Mouse (Mus musculus): ENCODE measurements around the gene Fam71e2. TPM values are rescaled to one million over a fixed set of nuclear protein-coding genes. Genes with fewer than 3 reads are reported as not detected.

Gene Fam71e2
- polyA plus RNA-seq, 1 experiment from 2014 or later, result not detected

- in situ Hi-C loops (cut with MboI; ENCODE audit: low pct_unique_long_range_greater_than_20kb), result no loop called here
- ChIA-PET POLR2A (interaction anchor here (0.6 kb wide), 1 partner anchor 21 kb away, joined by 3 read pairs; no protein-coding TSS in a partner anchor), CTCF (interaction anchor here (1.2 to 3.2 kb wide), 3 partner anchors 12 to 84 kb away, joined by 3 to 8 read pairs (median 7); partner anchors contain the start of genes Kmt5c and Tmem150b)
- ATAC-seq, result no peak
- no peaks in the 10 kb centered on the region for H3K27me3 ChIP-seq
- DNase-seq (ENCODE audit: low read depth, low spot score), result no peak
- no peak for TF ChIP-seq CTCF (IDR thresholded peaks at IDR 0.05)
These were observed 58.5 kb downstream of the Fam71e2 start for GRCm38 (mm10) chr7:4712594-4712993.

- no peak for DNase-seq (ENCODE audit: low read depth, low spot score)
- peak; percentile 80 for TF ChIP-seq CTCF (IDR thresholded peaks at IDR 0.05)
- ChIA-PET POLR2A (interaction anchor here (0.6 kb wide), 1 partner anchor 58 kb away, joined by 3 read pairs; no protein-coding TSS in a partner anchor), CTCF (interaction anchor here (1.0 to 1.9 kb wide), 7 partner anchors 10 to 102 kb away, joined by 3 to 7 read pairs (median 4); partner anchors contain the start of genes Hspbp1 and Tmem238)
- in situ Hi-C loops (cut with MboI; ENCODE audit: low pct_unique_long_range_greater_than_20kb), result loop anchor here (5.0 kb wide), 1 partner anchor 92 kb away; no protein-coding TSS in a partner anchor
- H3K27me3 ChIP-seq, result no peaks in the 10 kb centered on the region
- no peak for ATAC-seq
These were observed 66.0 kb downstream of the Fam71e2 start for GRCm38 (mm10) chr7:4705098-4705497.

Other genes starting within 250 kb of the Fam71e2 start
- 0.33 TPM for gene Tnni3, start 247.1 kb downstream of the Fam71e2 start, polyA plus RNA-seq (2021)
- 1.9 TPM for gene Dnaaf3, start 238.8 kb downstream of the Fam71e2 start, polyA plus RNA-seq (2021)
- gene Syt5, start 223.8 kb downstream of the Fam71e2 start, polyA plus RNA-seq (2021), result 0.12 TPM
- gene Ptprh, start 167.3 kb downstream of the Fam71e2 start, polyA plus RNA-seq (2021), result not detected
- 2.6 TPM for gene Tmem86b, start 139.9 kb downstream of the Fam71e2 start, polyA plus RNA-seq (2021)
- 82.6 TPM for gene Ppp6r1, start 112.3 kb downstream of the Fam71e2 start, polyA plus RNA-seq (2021)
- 80.2 TPM for gene Hspbp1, start 86.2 kb downstream of the Fam71e2 start, polyA plus RNA-seq (2021)
- 27.9 TPM for gene Brsk1, start 80.7 kb downstream of the Fam71e2 start, polyA plus RNA-seq (2021)
- 0.14 TPM for gene Tmem150b, start 46.1 kb downstream of the Fam71e2 start, polyA plus RNA-seq (2021)
- gene Kmt5c, start 31.2 kb downstream of the Fam71e2 start, polyA plus RNA-seq (2021), result 58.6 TPM
- gene Cox6b2, start 18.2 kb downstream of the Fam71e2 start, polyA plus RNA-seq (2021), result not detected
- gene Il11, start 11.6 kb upstream of the Fam71e2 start, polyA plus RNA-seq (2021), result 2.4 TPM
- gene Tmem190, start 11.6 kb upstream of the Fam71e2 start, polyA plus RNA-seq (2021), result 0.67 TPM
- 5.7 TPM for gene Tmem238, start 18.4 kb upstream of the Fam71e2 start, polyA plus RNA-seq (2021)
- 230 TPM for gene Rpl28, start 21.6 kb upstream of the Fam71e2 start, polyA plus RNA-seq (2021)
- gene Ube2s, start 41.3 kb upstream of the Fam71e2 start, polyA plus RNA-seq (2021), result 250 TPM
- 1.9 TPM for gene Shisa7, start 73.4 kb upstream of the Fam71e2 start, polyA plus RNA-seq (2021)
- 8.5 TPM for gene Isoc2b, start 99.0 kb upstream of the Fam71e2 start, polyA plus RNA-seq (2021)
- gene Isoc2a, start 105.9 kb upstream of the Fam71e2 start, polyA plus RNA-seq (2021), result 6.6 TPM
- gene Gm36210, start 135.2 kb upstream of the Fam71e2 start, polyA plus RNA-seq (2021), result not detected
- gene Zfp628, start 143.9 kb upstream of the Fam71e2 start, polyA plus RNA-seq (2021), result 8.1 TPM
- gene Nat14, start 150.7 kb upstream of the Fam71e2 start, polyA plus RNA-seq (2021), result 5.3 TPM
- gene Ssc5d, start 154.5 kb upstream of the Fam71e2 start, polyA plus RNA-seq (2021), result 4.7 TPM
- gene Sbk2, start 193.1 kb upstream of the Fam71e2 start, polyA plus RNA-seq (2021), result 1.8 TPM
- gene Sbk3, start 199.9 kb upstream of the Fam71e2 start, polyA plus RNA-seq (2021), result 0.09 TPM
- gene Zfp579, start 224.9 kb upstream of the Fam71e2 start, polyA plus RNA-seq (2021), result 25.1 TPM
- 11.0 TPM for gene Zfp524, start 243.1 kb upstream of the Fam71e2 start, polyA plus RNA-seq (2021)
- 31.6 TPM for gene Fiz1, start 243.4 kb upstream of the Fam71e2 start, polyA plus RNA-seq (2021)
- 1.3 TPM for gene Gm44973, start 244.2 kb upstream of the Fam71e2 start, polyA plus RNA-seq (2021)
- 33.9 TPM for gene Zfp865, start 249.1 kb upstream of the Fam71e2 start, polyA plus RNA-seq (2021)
- 7.9 TPM for gene Ccdc106, start 249.3 kb upstream of the Fam71e2 start, polyA plus RNA-seq (2021)